Mouse (Mus musculus) brain, embryonic 14.5 days (tissue): ENCODE measurements around the gene Blmh.

Experiments used
- CTCF ChIP-seq: fragments of 200-500 bp; IDR thresholded peaks from 2 replicates; pipeline ENCODE4 v1.5.1; 2012; ENCODE audit warnings: inconsistent platforms, mild to moderate bottlenecking, moderate library complexity, borderline replicate concordance; ENCODE audit not compliant: insufficient read depth, insufficient read length; ENCODE audit errors: extremely low read depth
- POLR2A ChIP-seq: fragments of 200-500 bp; IDR thresholded peaks from 2 replicates; pipeline ENCODE4 v1.6.1; 2012; ENCODE audit warnings: mild to moderate bottlenecking, inconsistent platforms, borderline replicate concordance; ENCODE audit not compliant: poor library complexity, insufficient read depth, insufficient read length, severe bottlenecking; ENCODE audit errors: extremely low read depth

GRCm38 (mm10) chr11:76904340-76904739, 20.3 kb upstream of the Blmh start:
- TF ChIP-seq CTCF: no peak
- TF ChIP-seq POLR2A: no peak
